Mouse (Mus musculus) forebrain, postnatal 0 days (tissue): ENCODE results near the gene Asphd2. TPM values are rescaled to one million over a fixed set of nuclear protein-coding genes. Genes with fewer than 3 reads are reported as not detected.

Source experiments
- ATAC-seq: fragments of 200-750 bp; cut with Nextera tagmentation; 2 replicates; pipeline ENCODE4 v1.8.0; 2017; ENCODE audit warnings: mild to moderate bottlenecking, moderate library complexity
- DNase-seq: peaks from one replicate; pipeline ENCODE4 v3.0.0-alpha.2; 2015
- H3K27ac ChIP-seq: fragments of 300-500 bp; sonication (generic); 2 replicates; pipeline ENCODE4 v1.5.1; 2014; ENCODE audit warnings: low read depth, mild to moderate bottlenecking, antibody characterized with exemption, low read length, moderate library complexity, mixed read lengths
- H3K27me3 ChIP-seq: fragments of 300-500 bp; sonication (generic); 2 replicates; pipeline ENCODE4 v1.6.1; 2014; ENCODE audit warnings: mild to moderate bottlenecking, low read length, mixed read lengths; ENCODE audit not compliant: insufficient read depth
- H3K36me3 ChIP-seq: fragments of 300-500 bp; sonication (generic); 2 replicates; pipeline ENCODE4 v1.6.1; 2014; ENCODE audit warnings: mild to moderate bottlenecking, moderate library complexity; ENCODE audit not compliant: insufficient read depth
- H3K4me1 ChIP-seq: fragments of 300-500 bp; sonication (generic); 2 replicates; pipeline ENCODE4 v1.6.1; 2014; ENCODE audit warnings: antibody characterized with exemption; ENCODE audit not compliant: insufficient read depth
- H3K4me2 ChIP-seq: fragments of 300-500 bp; sonication (generic); 2 replicates; pipeline ENCODE4 v1.6.1; 2014; ENCODE audit warnings: low read depth, mild to moderate bottlenecking, moderate library complexity
- H3K4me3 ChIP-seq: fragments of 300-500 bp; sonication (generic); 2 replicates; pipeline ENCODE4 v1.5.1; 2014; ENCODE audit warnings: low read depth, low read length, mixed read lengths
- H3K9ac ChIP-seq: fragments of 300-500 bp; sonication (generic); 2 replicates; pipeline ENCODE4 v1.6.1; 2014; ENCODE audit warnings: mild to moderate bottlenecking
- H3K9me3 ChIP-seq: fragments of 300-500 bp; sonication (generic); 2 replicates; pipeline ENCODE4 v1.6.1; 2016; ENCODE audit warnings: low read length
- CTCF ChIP-seq: sonication (generic); IDR thresholded peaks from 2 replicates; pipeline ENCODE4 v1.5.1; 2016; ENCODE audit warnings: antibody characterized with exemption, control low read depth, low read depth
- WGBS: fragments of 180-500 bp; shearing (Covaris S2); extraction: QIAGEN DNeasy Blood & Tissue Kit; methylation state at CpG from one replicate; pipeline ENCODE4 v1.1.7; 2014; 5-methylcytosine and 5-hydroxymethylcytosine counted together
- polyA plus RNA-seq: library from polyadenylated mRNA; unstranded; fragments of >200 nt; fragmentation: Nextera tagmentation; extraction: Ambion mirVana; gene quantifications from 2 replicates; pipeline ENCODE4 v1.2.1, GENCODE M21; 2015
- total RNA-seq: library from RNA; depleted of rRNA; stranded (reverse); fragments of >200 nt; gene quantifications from 2 replicates; pipeline ENCODE4 v1.2.3, GENCODE M21; 2014

Gene Asphd2
- total and polyA plus RNA-seq, 2 experiments from 2014 or later = 128 to 138 TPM

GRCm38 (mm10) chr5:112391676-112392323 lies 2.9 kb downstream of the Asphd2 start:
- 74% methylated on average over 27 of the region's 27 CpGs for WGBS
- DNase-seq = no peak

GRCm38 (mm10) chr5:112391002-112391401 lies 3.7 kb downstream of the Asphd2 start:
- H3K27me3 ChIP-seq = no peaks in the 10 kb centered on the region
- no peak overlapping the region for H3K9ac ChIP-seq
- no peak overlapping the region for H3K27ac ChIP-seq
- DNase-seq (no peak), ATAC-seq (no peak)
- H3K4me3 ChIP-seq = no peak overlapping the region
- no peak for TF ChIP-seq CTCF
- H3K36me3 ChIP-seq = peaks cover 41% of the 10 kb centered on the region
- no peak overlapping the region for H3K4me2 ChIP-seq
- 0 out of 2 replicates have a peak, but pooled peaks cover 17% of the 10 kb centered on the region for H3K4me1 ChIP-seq
- WGBS = 70% methylated on average over 16 of the region's 16 CpGs
- H3K9me3 ChIP-seq = no peaks in the 10 kb centered on the region

More at GRCm38 (mm10) chr5:112391676-112392323, 2.9 kb downstream of the Asphd2 start:
- Histone ChIP-seq H3K27ac (no peak overlapping the region), H3K4me2 (no peak overlapping the region), H3K9me3 (no peaks in the 10 kb centered on the region), H3K4me3 (no peak overlapping the region), H3K27me3 (no peaks in the 10 kb centered on the region), H3K4me1 (0 out of 2 replicates have a peak, but pooled peaks cover 17% of the 10 kb centered on the region), H3K36me3 (peaks cover 34% of the 10 kb centered on the region), H3K9ac (no peak overlapping the region)
- no peak for TF ChIP-seq CTCF
- ATAC-seq = no peak

DNA sequence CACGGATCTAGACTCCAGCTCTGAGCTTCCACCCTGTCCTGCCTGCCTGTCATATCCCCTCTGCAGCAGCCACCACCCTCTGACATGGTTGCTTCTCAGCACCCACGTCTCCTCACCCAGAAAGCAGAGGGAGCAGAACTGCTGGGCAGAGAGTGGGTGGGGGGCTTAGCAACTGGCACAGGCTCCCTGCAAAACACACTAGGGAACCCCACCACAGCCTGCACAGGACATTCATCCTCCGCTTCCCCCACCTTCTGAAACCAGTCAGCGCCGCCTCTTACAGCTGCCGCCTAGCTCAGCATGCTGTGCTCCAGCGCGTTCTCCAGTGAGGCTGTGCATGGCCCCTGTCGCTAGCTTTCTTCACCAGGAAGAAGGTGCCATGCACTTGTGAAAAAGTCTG lies 5.3 kb downstream of the Asphd2 start:
- no peak overlapping the region for H3K4me3 ChIP-seq
- H3K36me3 ChIP-seq = peaks cover 57% of the 10 kb centered on the region
- peak overlapping the region; percentile 33 for H3K9ac ChIP-seq
- WGBS = 75% methylated on average over 9 of the region's 9 CpGs
- no peaks in the 10 kb centered on the region for H3K9me3 ChIP-seq
- no peak for TF ChIP-seq CTCF
- no peak for DNase-seq
- no peak overlapping the region for H3K4me2 ChIP-seq
- H3K4me1 ChIP-seq = 0 out of 2 replicates have a peak, but pooled peaks cover 17% of the 10 kb centered on the region
- no peak overlapping the region for H3K27ac ChIP-seq
- H3K27me3 ChIP-seq = no peaks in the 10 kb centered on the region
- ATAC-seq = peak; percentile 33; the same call in 1 of the 2 replicates

- H3K9me3 ChIP-seq = no peaks in the 10 kb centered on the region
- 87% methylated on average over 2 of the region's 2 CpGs for WGBS
- no peak for TF ChIP-seq CTCF
- H3K4me3 ChIP-seq = no peak overlapping the region
- H3K27me3 ChIP-seq = no peaks in the 10 kb centered on the region
- DNase-seq (no peak), ATAC-seq (no peak)
- peaks cover 55% of the 10 kb centered on the region for H3K36me3 ChIP-seq
- 0 out of 2 replicates have a peak, but pooled peaks cover 4% of the 10 kb centered on the region for H3K4me1 ChIP-seq
- no peak overlapping the region for H3K27ac ChIP-seq
- H3K4me2 ChIP-seq = no peak overlapping the region
- H3K9ac ChIP-seq = no peak overlapping the region
Observed at GRCm38 (mm10) chr5:112385973-112386372, 8.7 kb downstream of the Asphd2 start.

- WGBS = 95% methylated on average over 13 of the region's 13 CpGs
- Histone ChIP-seq H3K9ac (no peak overlapping the region), H3K4me2 (no peak overlapping the region), H3K27ac (no peak overlapping the region), H3K4me1 (0 out of 2 replicates have a peak, but pooled peaks cover under 1% of the 10 kb centered on the region), H3K9me3 (no peaks in the 10 kb centered on the region), H3K27me3 (no peaks in the 10 kb centered on the region), H3K4me3 (no peak overlapping the region), H3K36me3 (peaks cover 53% of the 10 kb centered on the region)
- no peak for TF ChIP-seq CTCF
- no peak for DNase-seq
- ATAC-seq = no peak
Observed at GRCm38 (mm10) chr5:112384805-112385472, 9.7 kb downstream of the Asphd2 start.

- H3K9ac ChIP-seq = no peak overlapping the region
Observed at GRCm38 (mm10) chr5:112382641-112383330, 11.9 kb downstream of the Asphd2 start.

More at GRCm38 (mm10) chr5:112382641-112383330, 11.9 kb downstream of the Asphd2 start:
- ATAC-seq (peak; percentile 54), DNase-seq (no peak)
- no peak for TF ChIP-seq CTCF
- H3K36me3 ChIP-seq = peaks cover 51% of the 10 kb centered on the region
- H3K4me2 ChIP-seq = no peak overlapping the region
- WGBS = 51% methylated on average over 17 of the region's 17 CpGs
- no peak overlapping the region for H3K4me3 ChIP-seq
- H3K4me1 ChIP-seq = no peaks in the 10 kb centered on the region
- H3K27me3 ChIP-seq = no peaks in the 10 kb centered on the region
- peak overlapping the region; percentile 40; the same call in 1 of the 2 replicates for H3K27ac ChIP-seq
- no peaks in the 10 kb centered on the region for H3K9me3 ChIP-seq
